Mouse (Mus musculus) G1E-ER4 (cell line): ENCODE results near the gene Efcab12. TPM values are rescaled to one million over a fixed set of nuclear protein-coding genes. Genes with fewer than 3 reads are reported as not detected.

Experiments
- GATA1 ChIP-seq: IDR thresholded peaks from one replicate; pipeline ENCODE4 v1.8.0; 2012; ENCODE audit warnings: low read length, inconsistent platforms
- polyA plus RNA-seq: library from polyadenylated mRNA; stranded (reverse); fragments of >175 nt; gene quantifications from 2 replicates; pipeline ENCODE4 v1.2.3, GENCODE M21; 2012

Gene Efcab12
- polyA plus RNA-seq, 1 experiment: not detected

GRCm38 (mm10) chr6:115848598-115849304 is 10.5 kb upstream of the Efcab12 start:
- TF ChIP-seq GATA1: no peak

DNA sequence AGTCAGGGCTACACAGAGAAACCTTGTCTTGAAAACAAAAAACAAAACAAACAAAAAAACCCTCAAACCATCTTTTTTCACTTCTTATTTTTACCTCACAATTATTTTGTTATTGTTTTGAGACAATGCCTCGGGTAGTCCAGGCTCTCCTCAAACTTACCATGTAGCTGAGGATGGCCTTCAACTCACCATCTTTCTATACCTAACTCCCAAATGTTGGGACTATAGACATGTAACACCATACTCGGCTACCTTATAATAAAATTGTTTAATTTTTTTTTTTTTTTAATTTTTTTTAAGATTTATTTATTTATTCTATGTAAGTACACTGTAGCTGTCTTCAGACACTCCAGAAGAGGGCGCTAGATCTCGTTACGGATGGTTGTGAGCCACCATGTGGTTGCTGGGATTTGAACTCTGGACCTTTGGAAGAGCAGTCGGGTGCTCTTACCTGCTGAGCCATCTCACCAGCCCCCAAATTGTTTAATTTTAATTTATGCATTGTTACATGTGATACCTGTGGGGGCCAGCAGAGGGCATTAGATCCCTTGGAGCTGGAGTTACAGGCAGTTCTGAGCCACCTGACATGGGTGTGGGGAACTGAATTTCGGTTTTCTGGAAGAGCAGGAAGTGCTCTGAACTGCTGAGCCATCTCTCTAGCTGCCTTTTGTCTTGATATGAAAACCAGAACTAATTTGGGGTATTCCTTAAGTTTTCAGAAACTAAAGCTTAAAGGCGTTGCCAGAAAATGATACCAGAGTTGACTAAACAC is 8.6 kb upstream of the Efcab12 start:
- no peak for TF ChIP-seq GATA1

DNA sequence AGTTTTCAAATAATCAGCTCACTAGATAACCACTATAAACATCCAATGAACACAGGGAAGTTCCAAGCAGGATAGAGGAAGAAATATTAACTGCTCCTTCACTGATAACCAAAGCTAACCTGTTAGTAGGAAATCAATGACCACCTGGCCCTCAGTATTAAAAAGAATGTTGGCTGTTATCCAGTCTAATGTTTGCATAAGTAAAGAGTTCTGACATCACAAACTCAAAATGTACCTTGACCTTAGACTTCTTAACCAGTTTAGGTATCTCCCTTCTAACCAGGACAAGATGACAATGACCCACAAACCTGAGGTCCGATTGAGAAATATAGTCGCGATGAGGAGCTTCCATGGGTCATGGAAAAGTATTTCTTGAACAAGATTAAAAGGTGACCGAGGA is 6.8 kb upstream of the Efcab12 start:
- TF ChIP-seq GATA1: no peak

DNA sequence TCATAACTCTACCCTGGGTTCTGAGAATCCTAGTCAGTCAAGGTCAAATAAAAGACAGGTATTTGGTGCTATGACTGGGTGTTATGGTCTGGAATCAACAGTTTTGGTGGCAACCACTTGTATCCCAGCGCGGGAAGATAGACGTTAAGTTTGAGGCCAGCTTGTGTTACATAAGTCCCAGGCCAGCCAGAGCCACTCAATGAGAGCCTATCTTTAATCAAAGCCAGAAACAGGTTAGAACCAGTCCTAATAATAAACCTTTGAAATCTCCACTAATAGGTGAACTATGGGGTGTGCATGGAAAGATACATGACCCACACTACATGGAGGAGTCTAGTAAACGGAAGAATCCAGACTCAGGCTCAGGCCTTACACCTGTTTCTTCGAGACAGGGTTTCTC is 533 bp upstream of the Efcab12 start:
- no peak for TF ChIP-seq GATA1

GRCm38 (mm10) chr6:115833861-115834260 is 4.4 kb downstream of the Efcab12 start:
- TF ChIP-seq GATA1: no peak

GRCm38 (mm10) chr6:115832152-115832850 is 5.9 kb downstream of the Efcab12 start:
- TF ChIP-seq GATA1: no peak

DNA sequence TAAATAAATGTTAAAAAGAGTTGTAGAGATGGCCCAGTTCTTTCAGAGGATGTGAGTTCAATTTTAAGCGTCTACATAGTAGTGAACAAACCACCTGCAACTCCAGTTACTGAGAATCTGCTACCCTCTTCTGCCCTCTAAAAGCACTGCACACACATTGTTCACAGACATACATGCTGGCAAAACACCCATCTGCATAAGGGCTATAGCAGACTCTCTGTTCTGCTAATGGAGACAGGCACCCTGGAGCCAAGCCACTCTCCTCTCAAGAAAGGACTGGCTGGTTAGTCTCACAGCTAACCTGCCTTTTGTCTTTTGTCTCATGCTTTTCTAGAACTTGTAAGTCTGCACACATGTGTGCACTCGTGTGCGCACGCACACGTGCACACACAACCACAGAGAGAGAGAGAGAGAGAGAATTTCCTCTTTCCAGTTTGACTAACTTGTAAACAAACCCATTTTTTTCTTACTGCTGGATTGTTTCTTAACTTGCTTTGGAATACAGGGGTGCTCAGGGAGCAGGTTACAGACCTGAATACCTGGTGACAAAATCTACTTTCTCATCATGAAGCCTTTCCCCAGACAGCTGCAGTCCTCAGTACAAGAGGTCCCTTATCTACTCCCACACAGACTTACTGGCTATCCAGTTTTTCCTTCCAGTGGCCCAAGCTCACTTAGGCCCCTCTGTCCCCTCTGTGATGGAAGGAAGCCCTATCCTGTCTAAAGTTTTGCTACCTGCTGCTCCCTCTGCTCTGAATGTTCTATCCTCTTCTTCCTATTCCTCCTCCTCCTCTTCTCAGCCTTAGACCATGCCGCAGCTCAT is 7.2 kb downstream of the Efcab12 start:
- no peak for TF ChIP-seq GATA1

DNA sequence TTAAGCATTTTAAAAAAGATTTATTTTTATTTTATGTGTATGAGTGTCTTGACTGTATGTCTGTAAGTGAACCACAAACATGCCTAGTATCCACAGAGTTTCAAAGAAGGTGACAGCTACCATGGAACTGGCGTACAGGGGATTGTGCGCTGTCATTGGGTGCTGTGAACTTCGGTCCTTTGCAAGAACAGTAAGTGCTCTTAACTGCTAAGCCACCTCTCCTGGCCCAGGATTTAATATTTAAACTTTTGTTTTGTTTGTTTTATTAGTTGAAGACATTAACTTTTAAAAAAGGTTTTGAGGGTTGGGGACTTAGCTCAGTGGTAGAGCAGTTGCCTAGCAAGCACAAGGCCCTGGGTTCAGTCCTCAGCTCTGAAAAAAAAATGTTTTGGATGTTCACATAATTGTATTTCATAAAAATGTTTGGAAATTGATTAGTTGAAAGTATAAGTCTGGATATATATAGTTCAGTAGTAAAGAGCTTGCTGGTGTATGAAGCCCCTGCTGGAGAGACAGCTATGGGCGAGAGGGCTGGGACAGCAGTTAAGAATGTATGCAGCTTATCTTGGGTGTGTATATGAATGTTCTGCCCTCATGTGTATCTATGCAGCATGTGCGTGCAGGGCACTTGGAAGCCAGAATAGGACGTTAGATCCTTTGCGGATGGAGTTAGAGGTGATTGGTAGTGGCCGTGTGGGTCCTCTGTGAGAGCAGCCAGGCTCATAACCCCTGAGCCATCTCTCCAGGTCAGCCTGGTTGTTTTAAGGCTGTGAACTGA is 16.8 kb downstream of the Efcab12 start:
- no peak for TF ChIP-seq GATA1

DNA sequence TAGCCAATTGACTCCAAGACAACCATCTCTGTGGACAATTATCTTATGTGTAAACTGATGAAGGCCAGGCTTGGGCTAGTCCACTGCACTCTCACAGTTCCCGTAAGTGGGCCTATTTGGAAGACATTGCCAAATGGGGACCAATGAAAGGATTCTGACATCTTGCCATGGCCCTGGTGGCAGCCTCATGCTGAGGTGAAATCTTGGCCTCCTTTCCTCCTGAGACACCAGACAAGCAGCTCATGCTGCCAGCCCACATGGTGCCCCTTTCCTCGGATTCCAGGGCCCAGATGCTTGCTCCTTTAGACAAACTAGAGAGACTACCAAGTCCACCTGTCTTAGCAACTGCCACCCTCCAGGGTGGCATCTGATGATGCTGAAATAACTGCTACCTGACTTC is 20.1 kb downstream of the Efcab12 start:
- no peak for TF ChIP-seq GATA1

DNA sequence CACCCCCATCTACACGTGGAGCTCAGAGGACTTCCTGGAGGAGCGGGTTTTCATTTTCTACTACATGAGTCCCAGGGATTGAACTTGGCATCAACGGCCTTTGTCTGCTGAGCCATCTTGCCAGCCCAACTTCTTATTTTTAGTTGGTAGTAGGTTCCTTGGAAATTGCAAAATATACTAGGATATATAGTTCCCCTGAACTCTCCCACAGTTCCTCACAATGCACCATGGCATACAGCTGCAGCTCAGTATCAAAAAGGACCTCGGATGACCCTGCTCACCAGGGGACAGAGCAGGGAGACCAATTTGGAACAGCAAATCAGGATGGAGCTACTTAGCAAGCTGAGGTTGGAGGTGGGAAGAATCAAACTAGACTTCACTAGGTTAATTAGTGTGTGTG is 23.2 kb downstream of the Efcab12 start:
- TF ChIP-seq GATA1: no peak

DNA sequence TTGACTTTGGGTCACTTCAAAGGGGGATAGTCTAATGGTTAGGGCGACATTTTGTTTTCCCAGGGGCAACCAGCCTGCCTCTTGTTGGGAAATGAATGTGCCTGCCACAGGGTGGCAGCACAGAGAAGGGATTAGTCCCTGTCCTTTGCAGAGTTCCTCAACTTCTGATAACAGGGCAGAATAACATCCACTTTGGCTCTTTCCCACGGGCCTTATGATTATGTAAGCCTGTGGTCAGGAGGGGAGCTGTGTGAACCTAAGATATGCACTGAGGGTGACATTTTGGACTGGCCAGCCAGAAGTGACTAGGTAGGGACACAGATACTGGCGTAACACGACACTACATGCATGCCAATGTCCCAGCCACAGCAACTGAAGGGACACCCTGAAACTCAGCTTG is 24.1 kb downstream of the Efcab12 start:
- peak; percentile 24 for TF ChIP-seq GATA1

GRCm38 (mm10) chr6:115811606-115812005 is 26.6 kb downstream of the Efcab12 start:
- no peak for TF ChIP-seq GATA1

DNA sequence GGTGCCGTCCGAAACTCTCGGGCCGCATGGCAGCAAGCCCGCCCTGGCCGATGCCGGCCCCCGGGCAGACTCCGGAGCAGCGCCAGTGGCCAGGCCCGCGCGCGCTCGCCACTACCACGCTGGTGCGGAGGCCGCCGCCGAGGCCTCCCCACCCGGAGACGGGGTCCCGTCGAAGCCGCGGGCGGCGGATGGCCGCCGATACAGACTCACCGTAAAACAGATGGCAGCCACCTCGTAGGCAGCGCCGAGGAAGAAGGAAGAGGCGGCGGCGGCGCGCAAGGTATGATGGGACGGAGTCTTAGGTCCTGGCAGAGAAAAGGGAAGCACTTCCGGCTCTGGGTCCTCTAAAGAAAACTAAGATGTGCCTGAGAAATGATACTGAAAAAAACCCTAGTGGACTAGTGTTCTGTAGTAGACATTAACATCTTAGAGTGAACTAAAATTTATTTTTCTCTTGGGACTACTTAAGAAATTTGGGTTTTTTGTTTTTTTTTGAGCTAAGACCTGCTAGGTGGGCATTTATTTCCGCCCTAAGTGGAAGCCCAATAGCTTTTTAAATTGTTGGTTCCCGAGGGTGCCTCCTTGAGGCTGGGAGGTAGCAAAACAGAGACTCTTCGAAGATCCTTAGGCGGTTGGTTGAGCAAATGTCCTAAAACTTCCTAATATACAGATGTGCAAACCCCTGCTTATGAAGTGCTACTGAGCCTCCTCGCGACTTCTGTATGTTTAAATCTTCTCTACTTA is 29.6 kb downstream of the Efcab12 start, which contains the start of gene Rpl32:
Gene Rpl32 (minus strand): TSS at position 260 of the 744 bp plus-strand sequence.
- TF ChIP-seq GATA1: no peak

DNA sequence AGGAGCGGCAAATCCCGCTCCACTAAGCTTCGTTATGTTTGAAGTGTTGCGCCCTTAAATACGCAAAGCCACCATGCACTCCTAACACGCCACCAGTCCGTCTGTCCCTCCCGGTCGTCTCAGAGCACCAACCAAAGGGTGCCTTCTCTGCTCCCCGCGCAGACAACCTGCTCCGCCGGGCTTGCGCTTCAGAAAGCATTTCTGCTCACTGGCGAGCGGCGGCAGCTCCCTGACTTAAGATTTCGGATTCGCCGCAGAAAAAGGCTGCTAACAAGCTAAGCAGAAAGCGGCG is 30.1 kb downstream of the Efcab12 start:
- no peak for TF ChIP-seq GATA1
